Mouse (Mus musculus) B cell, adult 2 months (primary cell): Measurements from ENCODE around the gene Dhdh.
"Not testable (repeated sequence)": the region's sequence is repeated elsewhere in the genome, so short reads cannot be mapped to it uniquely, and the experiment has no call there.

Experiments used
- DNase-seq, 2 experiments: peaks; one replicate each; pipeline ENCODE4 v3.0.0; 2022

Dhdh gene

GRCm38 (mm10) chr7:45488293-45489204, at the start of gene Dhdh:
Dhdh (minus strand) TSS chr7:45488805.
- DNase-seq, result peak; percentile 56 to 59

- no peak for DNase-seq
These were observed 49.0 kb upstream of the Dhdh start for GRCm38 (mm10) chr7:45537602-45538001.

GRCm38 (mm10) chr7:45535676-45536075, 47.1 kb upstream of the Dhdh start:
- no peak for DNase-seq

- no peak for DNase-seq
These were observed 42.0 kb upstream of the Dhdh start for GRCm38 (mm10) chr7:45530643-45531042.

- peak; percentile 29 to 47 for DNase-seq
These were observed 40.9 kb upstream of the Dhdh start for GRCm38 (mm10) chr7:45529461-45529860.

GRCm38 (mm10) chr7:45527169-45527568, 38.6 kb upstream of the Dhdh start:
- DNase-seq, result not testable (repeated sequence)

- DNase-seq, result peak; percentile 53 to 60
These were observed 38.0 kb upstream of the Dhdh start for GRCm38 (mm10) chr7:45526474-45527120.

GRCm38 (mm10) chr7:45525809-45526473, 37.3 kb upstream of the Dhdh start, which contains the start of the genes Ppp1r15a and Plekha4:
Ppp1r15a (minus strand) TSS chr7:45526268.
Plekha4 (plus strand) TSS chr7:45526330.
- DNase-seq, result peak; percentile 99

GRCm38 (mm10) chr7:45524841-45525621, 36.4 kb upstream of the Dhdh start:
- DNase-seq, result peak; percentile 38 to 43

- peak; percentile 29 to 32 for DNase-seq
These were observed 35.1 kb upstream of the Dhdh start for GRCm38 (mm10) chr7:45523678-45524170.

GRCm38 (mm10) chr7:45522957-45523676, 34.5 kb upstream of the Dhdh start:
- DNase-seq, result peak; percentile 36 to 44

GRCm38 (mm10) chr7:45522194-45522752, 33.7 kb upstream of the Dhdh start:
- DNase-seq, result no peak

GRCm38 (mm10) chr7:45521728-45522184, 33.2 kb upstream of the Dhdh start:
- peak; percentile 94 to 95 for DNase-seq

- DNase-seq, result no peak
These were observed 32.0 kb upstream of the Dhdh start for GRCm38 (mm10) chr7:45520605-45521004.

GRCm38 (mm10) chr7:45519345-45520120, 30.9 kb upstream of the Dhdh start:
- peak; percentile 46 to 51 for DNase-seq

GRCm38 (mm10) chr7:45518618-45519017, 30.0 kb upstream of the Dhdh start:
- DNase-seq, result no peak

GRCm38 (mm10) chr7:45516846-45517245, 28.2 kb upstream of the Dhdh start:
- DNase-seq, result peak; percentile 30 to 42

GRCm38 (mm10) chr7:45515436-45515835, 26.8 kb upstream of the Dhdh start:
- DNase-seq, result no peak

- no peak for DNase-seq
These were observed 25.8 kb upstream of the Dhdh start for GRCm38 (mm10) chr7:45514411-45514810.
